Mouse (Mus musculus) layer of hippocampus, adult 2 months (tissue): ENCODE measurements at regions not wholly inside any gene's neighbourhood (a gene's known extent, or its start where the extent isn't known, plus 50 kb on each side); places are given as distances from the start of the nearest gene placed in this dataset.

ENCODE experiments used
- DNase-seq, 2 experiments: peaks; one replicate each; pipeline ENCODE4 v3.0.0; 2022; ENCODE audit warnings: low spot score in 2 of 2
- H3K27ac ChIP-seq: fragments of 200-600 bp; 2 replicates; pipeline ENCODE4 v1.8.1; 2022
- H3K4me3 ChIP-seq: fragments of 200-600 bp; 2 replicates; pipeline ENCODE4 v1.8.1; 2022; ENCODE audit warnings: mild to moderate bottlenecking
- CTCF ChIP-seq: fragments of 200-600 bp; conservative IDR thresholded peaks from 2 replicates; pipeline ENCODE4 v1.8.1; 2022; ENCODE audit warnings: antibody characterized with exemption, mild to moderate bottlenecking, moderate library complexity

DNA sequence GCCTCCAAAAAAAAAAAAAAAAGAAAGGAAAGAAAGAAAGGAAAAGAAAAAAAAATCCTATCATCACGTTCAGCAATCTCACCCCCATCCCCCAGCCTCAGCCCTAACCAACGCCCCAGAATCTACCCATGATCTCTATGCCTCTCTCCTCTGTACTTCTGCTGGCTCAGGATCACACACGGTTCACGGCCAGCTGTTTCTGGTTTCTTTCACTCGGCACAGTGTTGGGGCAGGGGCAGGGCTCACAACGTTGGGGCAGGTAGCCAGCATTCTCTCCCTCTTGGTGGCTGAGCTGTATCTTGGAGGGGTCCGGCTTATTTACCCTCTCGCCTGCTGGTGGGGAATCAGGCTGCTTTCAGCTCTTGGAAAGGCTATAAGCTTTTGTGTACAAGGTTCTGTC lies 64.7 kb upstream of the Stx16 start:
- H3K4me3 ChIP-seq = no peak overlapping the region
- no peak for DNase-seq
- no peak overlapping the region for H3K27ac ChIP-seq
- no peak for TF ChIP-seq CTCF

- no peak for DNase-seq
- Histone ChIP-seq H3K27ac (no peak overlapping the region), H3K4me3 (no peak overlapping the region)
- TF ChIP-seq CTCF = no peak
Measured at GRCm38 (mm10) chr2:174014361-174014760, 61.7 kb upstream of the Stx16 start.

DNA sequence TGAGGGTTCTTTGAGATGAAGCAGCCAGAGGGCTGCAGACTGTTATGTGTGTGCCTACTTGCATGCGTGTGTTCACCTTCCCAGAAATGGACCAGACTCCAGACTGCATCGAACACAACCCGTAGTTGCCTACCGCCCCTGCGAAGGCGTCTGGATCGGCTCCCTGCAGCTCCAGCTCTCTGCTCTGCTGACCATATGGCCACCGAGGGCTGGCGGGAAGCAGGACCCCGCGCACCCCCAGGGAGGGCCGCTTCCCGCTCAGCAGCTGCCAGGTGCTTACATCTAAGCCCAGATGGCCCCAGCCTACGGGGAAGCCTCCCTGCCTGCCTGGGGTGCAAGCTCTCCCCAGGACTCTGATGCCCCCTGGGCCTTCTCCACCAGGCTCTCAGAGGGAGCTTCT lies 60.8 kb upstream of the Stx16 start:
- Histone ChIP-seq H3K27ac (no peak overlapping the region), H3K4me3 (no peak overlapping the region)
- DNase-seq = no peak
- TF ChIP-seq CTCF = no peak

GRCm38 (mm10) chr2:174016068-174016467 lies 60.0 kb upstream of the Stx16 start:
- DNase-seq = no peak
- no peak overlapping the region for H3K27ac ChIP-seq
- TF ChIP-seq CTCF = no peak
- no peak overlapping the region for H3K4me3 ChIP-seq

GRCm38 (mm10) chr2:174017042-174017441 lies 59.1 kb upstream of the Stx16 start:
- no peak overlapping the region for H3K4me3 ChIP-seq
- no peak for TF ChIP-seq CTCF
- no peak overlapping the region for H3K27ac ChIP-seq
- no peak for DNase-seq

- Histone ChIP-seq H3K27ac (no peak overlapping the region), H3K4me3 (no peak overlapping the region)
- TF ChIP-seq CTCF = no peak
- no peak for DNase-seq
Measured at GRCm38 (mm10) chr2:174017596-174017995, 58.5 kb upstream of the Stx16 start.

DNA sequence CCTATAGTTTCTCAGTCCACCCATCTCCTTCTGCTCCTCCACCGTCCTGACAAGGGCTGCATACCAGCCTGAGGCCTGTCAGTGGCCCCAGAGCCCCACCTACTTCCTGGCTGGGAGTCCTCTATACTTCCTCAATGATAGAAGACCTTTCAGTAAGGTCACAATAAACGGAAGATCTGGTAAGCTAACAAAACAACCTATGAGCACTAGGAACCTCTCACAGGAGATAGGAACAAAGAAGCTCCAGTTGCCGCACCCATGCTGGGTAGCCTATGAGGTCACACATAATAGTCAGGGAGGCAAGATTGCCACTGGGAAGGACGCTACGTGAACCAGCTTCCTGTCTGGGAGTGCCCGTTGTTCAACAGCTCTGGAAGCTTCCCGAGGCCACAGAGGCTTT lies 58.1 kb upstream of the Stx16 start:
- no peak overlapping the region for H3K27ac ChIP-seq
- no peak overlapping the region for H3K4me3 ChIP-seq
- no peak for DNase-seq
- no peak for TF ChIP-seq CTCF

DNA sequence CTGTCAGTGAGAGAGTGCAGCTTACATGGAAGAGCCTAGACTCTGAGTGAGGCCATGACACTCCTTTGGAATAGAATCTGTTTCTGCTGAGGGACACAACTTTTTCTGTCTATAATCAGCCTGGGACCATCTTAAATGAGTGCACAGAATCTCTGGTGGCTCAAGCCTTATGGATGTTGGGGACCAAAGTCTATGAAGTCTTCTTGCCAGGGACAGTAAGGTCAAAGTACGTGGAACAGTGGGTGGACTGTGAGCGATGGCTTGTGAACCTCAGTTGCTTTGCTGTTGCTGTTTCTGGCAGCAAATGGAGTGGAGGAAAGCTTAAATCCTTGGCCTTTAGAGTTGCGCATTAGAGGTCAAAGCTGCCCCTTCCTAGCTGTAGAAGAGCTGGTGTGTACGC lies 57.1 kb upstream of the Stx16 start:
- DNase-seq = no peak
- Histone ChIP-seq H3K27ac (no peak overlapping the region), H3K4me3 (no peak overlapping the region)
- no peak for TF ChIP-seq CTCF

- no peak overlapping the region for H3K27ac ChIP-seq
- TF ChIP-seq CTCF = no peak
Measured at GRCm38 (mm10) chr2:174019970-174020369, 56.1 kb upstream of the Stx16 start.

DNA sequence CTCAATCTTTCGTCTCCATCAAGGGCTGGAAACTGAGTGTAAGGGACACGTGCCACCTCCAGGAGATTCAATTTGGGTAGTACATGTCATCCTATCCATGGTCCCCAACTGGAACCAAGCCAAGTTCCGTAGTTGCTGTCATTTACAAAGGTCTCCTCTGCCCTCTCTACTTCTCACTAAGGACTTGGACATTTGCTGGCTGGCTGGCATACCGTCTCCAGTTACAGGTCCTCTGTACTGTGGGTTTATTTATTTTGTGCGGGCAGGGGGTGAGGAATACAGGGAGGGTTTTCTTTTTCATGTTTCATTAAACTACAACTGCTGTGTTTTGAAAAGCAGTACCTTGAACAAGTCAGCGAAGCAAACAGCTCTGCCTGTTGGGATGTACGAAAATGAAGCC lies 55.7 kb upstream of the Stx16 start:
- no peak for TF ChIP-seq CTCF
- Histone ChIP-seq H3K27ac (no peak overlapping the region), H3K4me3 (no peak overlapping the region)
- no peak for DNase-seq

More at GRCm38 (mm10) chr2:174019970-174020369, 56.1 kb upstream of the Stx16 start:
- no peak overlapping the region for H3K4me3 ChIP-seq
- DNase-seq = no peak

DNA sequence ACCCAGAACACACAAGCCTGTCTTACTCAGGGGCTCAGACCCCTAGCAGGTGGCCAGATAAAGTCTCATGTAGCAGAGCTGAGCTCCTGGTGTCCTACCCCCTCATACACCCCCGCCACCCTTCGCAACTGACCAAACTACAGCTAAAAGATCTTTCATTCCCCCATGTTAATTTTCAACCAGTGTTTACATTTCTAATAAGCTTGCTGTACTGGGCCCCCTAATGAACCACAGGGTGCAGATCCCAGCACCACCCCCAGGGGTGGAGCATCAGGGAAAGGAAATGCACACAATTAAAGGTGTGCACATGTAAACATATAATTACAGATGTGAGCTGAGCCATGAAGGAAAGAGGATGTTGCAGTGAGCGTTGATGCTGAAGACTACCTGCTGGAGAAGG lies 54.6 kb upstream of the Stx16 start:
- Histone ChIP-seq H3K27ac (no peak overlapping the region), H3K4me3 (no peak overlapping the region)
- TF ChIP-seq CTCF = no peak
- DNase-seq = no peak

DNA sequence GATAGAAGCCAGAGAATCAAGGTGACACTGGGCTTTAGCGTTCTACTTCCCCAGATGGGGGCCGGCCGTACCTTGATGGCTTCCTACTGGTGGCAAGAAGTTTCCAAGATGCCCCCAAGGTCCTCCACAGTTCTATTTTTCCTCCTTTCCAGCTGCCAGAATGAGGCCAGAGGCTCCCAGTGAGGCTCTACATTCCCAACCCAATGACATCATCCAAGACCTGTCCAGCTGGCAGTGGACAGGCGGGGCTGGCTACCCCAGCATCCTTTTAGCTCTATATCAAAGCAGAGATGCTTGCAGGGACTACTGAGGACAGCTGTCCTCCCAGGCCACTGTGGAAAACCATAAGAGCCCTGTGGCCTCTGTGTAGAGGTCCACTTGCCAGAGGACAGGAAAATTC lies 53.8 kb upstream of the Stx16 start:
- TF ChIP-seq CTCF = no peak
- Histone ChIP-seq H3K27ac (no peak overlapping the region), H3K4me3 (no peak overlapping the region)
- DNase-seq = no peak

DNA sequence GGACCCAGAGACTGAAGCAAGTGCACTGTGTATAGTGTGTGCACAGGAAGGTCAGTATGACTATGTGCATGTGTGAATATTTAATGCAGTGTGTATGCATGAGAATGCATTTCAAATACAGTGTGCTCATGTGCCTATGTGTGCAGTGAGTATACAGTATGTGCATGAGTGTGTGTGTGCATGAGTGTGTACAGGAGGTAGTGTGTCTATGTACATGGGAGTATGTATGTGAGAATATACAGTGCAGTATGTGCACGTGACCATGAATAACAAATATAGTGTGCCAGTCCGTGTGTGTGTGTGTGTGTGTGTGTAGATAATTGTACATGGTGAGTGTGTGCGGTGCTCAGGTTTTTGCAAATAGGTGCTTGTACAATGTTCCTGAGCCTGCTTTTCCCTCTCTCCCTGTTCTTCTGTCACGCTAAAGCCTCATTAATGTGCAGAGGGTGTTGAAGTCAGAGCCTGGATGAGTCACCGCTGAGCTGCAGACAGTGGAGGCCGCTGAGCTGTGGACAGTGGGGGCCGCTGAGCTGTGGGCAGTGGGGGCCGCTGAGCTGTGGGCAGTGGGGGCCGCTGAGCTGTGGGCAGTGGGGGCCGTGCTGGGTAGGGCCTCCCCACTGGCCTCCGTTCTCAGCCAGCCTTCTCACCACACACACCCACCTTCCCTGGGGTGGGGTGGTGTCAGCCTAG lies 50.8 kb upstream of the Stx16 start:
- TF ChIP-seq CTCF = no peak
- DNase-seq = no peak
- no peak overlapping the region for H3K27ac ChIP-seq
- H3K4me3 ChIP-seq = no peak overlapping the region
